Mouse (Mus musculus): ENCODE measurements around the gene Fndc3b.

DNA sequence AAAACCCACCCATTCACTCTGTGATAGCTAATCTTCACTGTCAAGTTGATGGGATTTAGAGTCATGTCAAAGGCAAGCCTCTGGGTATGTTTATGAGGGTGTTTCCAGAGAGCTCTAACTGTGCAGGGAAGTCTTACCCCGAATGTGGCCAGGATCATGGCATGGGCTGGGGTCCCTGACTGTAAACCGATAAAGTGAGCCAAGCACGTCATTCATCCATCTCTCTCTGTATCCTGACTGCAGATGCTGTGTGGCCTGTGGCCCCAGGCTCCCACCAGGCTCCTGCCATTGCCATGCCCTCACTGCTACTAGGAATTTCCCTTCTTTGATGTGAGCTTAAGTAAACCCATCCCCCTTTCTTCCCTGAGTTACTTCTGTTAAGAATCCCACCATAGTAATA, 297.5 kb downstream of the Fndc3b start:
- no peak for TF ChIP-seq CTCF (IDR thresholded peaks at IDR 0.05; ENCODE audit: low read depth)
- no peak for TF ChIP-seq EP300 (IDR thresholded peaks at IDR 0.05; ENCODE audit: low read depth)
